Mouse (Mus musculus) hindbrain, embryonic 16.5 days (tissue): ENCODE measurements around the gene Gramd1b. TPM values are rescaled to one million over a fixed set of nuclear protein-coding genes. Genes with fewer than 3 reads are reported as not detected.
A peak's percentile ranks its signal among the peaks of the same experiment; 100 is the strongest.

Experiments
- ATAC-seq: fragments of 200-750 bp; cut with Nextera tagmentation; 2 replicates; pipeline ENCODE4 v1.8.0; 2017; ENCODE audit warnings: moderate TSS enrichment, moderate library complexity
- H3K27ac ChIP-seq: fragments of 300-500 bp; sonication (generic); 2 replicates; pipeline ENCODE4 v1.5.1; 2014; ENCODE audit warnings: low read depth, mild to moderate bottlenecking, control low read depth, low read length, moderate library complexity
- H3K27me3 ChIP-seq: fragments of 300-500 bp; sonication (generic); replicated peaks from 2 replicates; pipeline ENCODE4 v1.6.1; 2014; ENCODE audit warnings: low read length; ENCODE audit not compliant: control insufficient read depth, insufficient read depth
- H3K36me3 ChIP-seq: fragments of 300-500 bp; sonication (generic); 2 replicates; pipeline ENCODE4 v1.6.1; 2014; ENCODE audit warnings: mild to moderate bottlenecking, low read length, moderate library complexity, mixed read lengths; ENCODE audit not compliant: control insufficient read depth, insufficient read depth
- H3K4me1 ChIP-seq: fragments of 300-500 bp; sonication (generic); 2 replicates; pipeline ENCODE4 v1.6.1; 2014; ENCODE audit warnings: low read depth, low read length; ENCODE audit not compliant: control insufficient read depth, insufficient read depth
- H3K4me2 ChIP-seq: fragments of 300-500 bp; sonication (generic); 2 replicates; pipeline ENCODE4 v1.6.1; 2014; ENCODE audit warnings: mild to moderate bottlenecking, low read length, control low read depth, moderate library complexity
- H3K4me3 ChIP-seq: fragments of 300-500 bp; sonication (generic); 2 replicates; pipeline ENCODE4 v1.5.1; 2014; ENCODE audit warnings: mild to moderate bottlenecking, low read length, control low read depth, moderate library complexity
- H3K9ac ChIP-seq: fragments of 300-500 bp; sonication (generic); 2 replicates; pipeline ENCODE4 v1.6.1; 2014; ENCODE audit warnings: low read depth, mild to moderate bottlenecking, control low read depth, low read length, moderate library complexity
- H3K9me3 ChIP-seq: fragments of 300-500 bp; sonication (generic); 2 replicates; pipeline ENCODE4 v1.6.1; 2014; ENCODE audit warnings: mild to moderate bottlenecking, low read length, moderate library complexity; ENCODE audit not compliant: control insufficient read depth
- WGBS: fragments of 180-500 bp; shearing (Covaris S2); extraction: QIAGEN DNeasy Blood & Tissue Kit; methylation state at CpG from one replicate; pipeline ENCODE4 v1.1.7; 2014; 5-methylcytosine and 5-hydroxymethylcytosine counted together
- polyA plus RNA-seq: library from polyadenylated mRNA; unstranded; fragments of >200 nt; fragmentation: Nextera tagmentation; extraction: Ambion mirVana; gene quantifications from 2 replicates; pipeline ENCODE4 v1.2.1, GENCODE M21; 2015

Gramd1b gene
- polyA plus RNA-seq, 1 experiment from 2014 or later, result 18.5 TPM

DNA sequence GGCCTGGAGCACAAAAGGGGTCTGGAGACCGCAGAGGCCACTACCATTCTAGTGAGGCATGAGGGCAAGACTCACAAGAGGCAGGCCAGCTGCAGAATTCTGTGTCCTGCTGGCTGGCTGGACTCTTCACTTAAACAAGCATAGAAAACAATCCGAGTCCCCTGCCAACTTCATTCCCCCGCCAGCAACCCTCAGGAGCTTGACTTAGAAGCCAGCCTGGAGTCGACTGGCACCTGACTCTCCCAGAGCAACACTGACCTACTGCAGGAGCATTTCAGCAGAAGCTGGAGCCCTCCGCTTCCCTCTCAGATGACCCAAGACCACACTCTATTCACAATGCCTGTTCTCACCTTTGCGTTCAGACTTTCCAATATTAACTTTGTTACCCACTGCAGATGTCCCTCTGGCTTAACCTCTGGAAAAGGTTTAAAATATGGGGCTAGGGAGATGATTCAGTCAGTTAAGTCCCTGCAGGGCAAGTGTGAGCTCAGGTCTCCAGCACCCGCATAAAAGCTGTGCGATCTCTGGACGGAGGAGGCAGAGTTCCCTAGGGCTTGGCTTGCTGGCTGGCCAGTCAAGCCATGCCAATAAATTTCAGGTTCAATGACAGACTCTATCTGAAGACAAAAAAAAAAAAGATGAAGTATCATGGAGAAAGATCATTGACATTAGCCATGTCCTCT lies 104.8 kb downstream of the Gramd1b start:
- WGBS, result 79% methylated on average over 9 of the region's 9 CpGs
- Histone ChIP-seq H3K4me1 (no peaks in the 10 kb centered on the region), H3K27ac (no peak overlapping the region), H3K27me3 (no peaks in the 10 kb centered on the region), H3K9me3 (no peaks in the 10 kb centered on the region), H3K36me3 (no peaks in the 10 kb centered on the region), H3K4me2 (no peak overlapping the region), H3K4me3 (no peak overlapping the region), H3K9ac (no peak overlapping the region)
- no peak for ATAC-seq

DNA sequence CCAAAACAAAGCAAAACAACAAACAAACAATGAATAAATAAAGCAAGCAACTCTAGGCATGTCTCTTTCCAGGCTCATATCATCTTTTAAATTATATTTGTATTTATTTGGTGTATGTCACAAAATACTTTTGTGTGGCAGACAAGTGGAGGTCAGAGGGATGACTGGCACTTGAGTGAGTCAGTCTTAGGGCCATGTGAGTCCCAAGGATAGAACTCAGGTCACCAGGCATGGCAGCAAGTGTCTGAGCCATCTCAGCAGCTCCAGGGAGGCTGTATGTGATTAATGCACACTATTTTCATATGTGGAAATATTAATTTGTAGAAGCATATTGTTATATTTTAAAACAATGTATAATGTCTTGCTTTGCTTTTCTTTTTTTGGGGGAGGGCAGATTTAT lies 106.3 kb downstream of the Gramd1b start:
- no peaks in the 10 kb centered on the region for H3K4me1 ChIP-seq

GRCm38 (mm10) chr9:40423427-40423867 lies 107.7 kb downstream of the Gramd1b start:
- 85% methylated on average over 6 of the region's 6 CpGs for WGBS
- ATAC-seq, result no peak
- Histone ChIP-seq H3K4me2 (no peak overlapping the region), H3K27ac (no peak overlapping the region), H3K4me3 (no peak overlapping the region), H3K36me3 (no peaks in the 10 kb centered on the region), H3K9ac (no peak overlapping the region), H3K9me3 (no peaks in the 10 kb centered on the region), H3K27me3 (no peaks in the 10 kb centered on the region), H3K4me1 (no peaks in the 10 kb centered on the region)

More for the DNA sequence above, 106.3 kb downstream of the Gramd1b start:
- no peak overlapping the region for H3K4me3 ChIP-seq
- no peaks in the 10 kb centered on the region for H3K36me3 ChIP-seq
- no peak overlapping the region for H3K27ac ChIP-seq
- ATAC-seq, result no peak
- H3K9ac ChIP-seq, result no peak overlapping the region
- no peak overlapping the region for H3K4me2 ChIP-seq
- no peaks in the 10 kb centered on the region for H3K27me3 ChIP-seq
- no peaks in the 10 kb centered on the region for H3K9me3 ChIP-seq

DNA sequence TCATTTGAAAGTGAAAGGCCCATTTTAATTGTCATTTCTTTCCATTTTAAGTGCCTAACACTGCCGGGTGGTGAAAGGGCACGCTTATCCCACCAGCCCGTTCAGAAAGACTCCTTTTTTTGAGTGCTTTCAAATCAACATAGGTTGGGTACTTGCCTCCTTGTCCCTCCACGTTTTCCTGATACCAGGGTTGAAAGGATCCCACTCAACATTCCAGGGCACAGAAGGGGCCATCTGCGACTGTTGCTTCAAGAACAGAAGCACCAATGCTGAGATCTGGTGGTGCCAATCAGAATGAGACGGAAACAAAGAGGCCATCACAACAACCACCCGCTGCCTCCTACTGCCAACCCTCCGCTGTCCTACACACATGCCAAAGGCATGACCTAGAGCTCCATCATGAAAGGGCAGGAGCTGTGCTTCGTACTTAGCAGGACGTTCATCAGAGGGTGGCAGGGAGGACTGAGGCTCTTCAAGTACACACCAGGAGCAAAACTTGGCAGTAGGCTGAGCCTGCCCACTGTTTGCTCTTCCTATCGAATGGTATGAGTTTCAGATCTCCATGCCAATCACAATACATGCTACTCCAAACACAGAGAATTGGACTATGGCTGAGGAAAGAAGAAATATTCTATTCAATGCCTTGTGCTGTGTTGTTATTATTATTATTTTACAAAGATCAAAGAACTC lies 108.7 kb downstream of the Gramd1b start:
- no peaks in the 10 kb centered on the region for H3K4me1 ChIP-seq
- H3K9ac ChIP-seq, result no peak overlapping the region
- H3K4me2 ChIP-seq, result no peak overlapping the region
- no peak overlapping the region for H3K4me3 ChIP-seq
- no peak overlapping the region for H3K27ac ChIP-seq
- 85% methylated on average over 11 of the region's 11 CpGs for WGBS
- ATAC-seq, result no peak
- no peaks in the 10 kb centered on the region for H3K9me3 ChIP-seq
- H3K27me3 ChIP-seq, result no peaks in the 10 kb centered on the region
- H3K36me3 ChIP-seq, result no peaks in the 10 kb centered on the region

- H3K9ac ChIP-seq, result no peak overlapping the region
- H3K4me3 ChIP-seq, result no peak overlapping the region
- no peaks in the 10 kb centered on the region for H3K36me3 ChIP-seq
- WGBS, result 89% methylated on average over 15 of the region's 15 CpGs
- no peaks in the 10 kb centered on the region for H3K9me3 ChIP-seq
- H3K4me1 ChIP-seq, result no peaks in the 10 kb centered on the region
- H3K27me3 ChIP-seq, result no peaks in the 10 kb centered on the region
- no peak for ATAC-seq
- H3K27ac ChIP-seq, result no peak overlapping the region
- H3K4me2 ChIP-seq, result no peak overlapping the region
These were observed 110.4 kb downstream of the Gramd1b start for GRCm38 (mm10) chr9:40420652-40421335.

DNA sequence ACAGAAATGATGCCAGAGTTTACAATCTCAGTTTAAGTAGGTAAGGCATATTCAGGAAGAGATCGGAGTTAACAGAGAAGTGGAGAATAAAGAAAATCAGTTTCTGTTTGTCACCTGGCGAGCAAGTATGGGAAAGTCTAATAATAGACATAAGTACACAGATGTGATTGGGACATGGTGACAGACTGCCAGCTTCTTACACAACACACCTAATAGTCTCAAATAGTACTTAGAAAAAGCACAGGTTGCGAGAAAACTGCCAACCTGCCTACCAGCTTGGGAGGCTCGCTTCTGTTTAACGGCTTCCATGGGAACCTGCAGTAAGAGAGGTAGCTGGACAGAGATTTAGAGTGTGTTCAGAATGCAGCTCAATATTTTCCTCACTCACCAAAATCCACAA lies 112.4 kb downstream of the Gramd1b start:
- Histone ChIP-seq H3K27ac (no peak overlapping the region), H3K4me1 (peaks cover 3% of the 10 kb centered on the region; the same call in 1 of the 2 replicates), H3K9me3 (no peaks in the 10 kb centered on the region), H3K9ac (no peak overlapping the region), H3K4me2 (no peak overlapping the region), H3K4me3 (no peak overlapping the region), H3K27me3 (no peaks in the 10 kb centered on the region), H3K36me3 (no peaks in the 10 kb centered on the region)
- WGBS, result 93% methylated on average over 5 of the region's 5 CpGs
- no peak for ATAC-seq

GRCm38 (mm10) chr9:40416150-40416549 lies 115.0 kb downstream of the Gramd1b start:
- Histone ChIP-seq H3K36me3 (no peaks in the 10 kb centered on the region), H3K27ac (no peak overlapping the region), H3K9ac (no peak overlapping the region), H3K27me3 (no peaks in the 10 kb centered on the region), H3K4me2 (no peak overlapping the region), H3K4me3 (no peak overlapping the region), H3K9me3 (no peaks in the 10 kb centered on the region), H3K4me1 (peaks cover 3% of the 10 kb centered on the region; the same call in 1 of the 2 replicates)
- 84% methylated on average over 7 of the region's 7 CpGs for WGBS
- ATAC-seq, result no peak

DNA sequence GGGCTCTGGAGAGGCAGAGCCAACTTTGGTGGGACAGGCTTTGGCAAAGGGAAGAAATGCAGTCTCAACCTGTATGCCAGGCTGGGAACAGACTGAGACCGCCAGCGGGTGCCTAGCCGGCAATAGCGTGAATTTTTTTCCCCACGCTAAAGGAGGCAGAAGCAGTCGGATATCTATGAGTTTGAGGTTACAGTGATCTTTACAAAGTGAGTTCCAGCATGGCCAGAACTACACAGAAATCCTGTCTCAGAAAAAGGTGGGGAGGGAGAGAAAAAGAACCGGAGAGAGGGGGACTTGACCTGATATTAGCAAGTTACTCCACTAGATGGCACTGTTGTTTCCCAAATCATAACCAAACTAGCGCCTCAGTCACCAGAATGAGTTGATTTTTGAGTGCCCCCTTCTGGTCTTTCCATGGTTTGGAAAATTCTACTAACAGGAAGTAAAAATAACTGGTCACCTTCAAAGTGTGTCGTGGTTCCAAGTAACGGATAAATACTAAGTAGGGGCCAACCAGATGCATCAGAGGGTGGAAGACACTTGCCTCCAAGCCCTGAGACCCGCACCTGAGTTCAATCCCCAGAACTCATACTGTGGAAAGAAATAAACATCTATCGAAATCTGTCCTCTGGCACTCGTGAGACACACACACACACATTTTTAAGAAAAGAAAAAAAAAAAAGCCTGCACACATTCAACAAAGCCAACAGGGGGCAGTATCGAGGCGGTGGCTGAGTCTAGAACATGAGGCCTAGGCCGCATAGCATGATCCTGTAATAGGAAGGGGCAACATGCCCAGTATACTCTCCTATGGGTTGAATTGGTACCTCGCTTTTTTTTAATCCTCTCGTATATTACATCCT lies 116.0 kb downstream of the Gramd1b start:
- Histone ChIP-seq H3K9ac (peak overlapping the region; percentile 70), H3K4me1 (peaks cover 3% of the 10 kb centered on the region; the same call in 1 of the 2 replicates), H3K9me3 (no peaks in the 10 kb centered on the region), H3K36me3 (no peaks in the 10 kb centered on the region), H3K27ac (peak overlapping the region; percentile 71), H3K4me2 (peak overlapping the region; percentile 92), H3K27me3 (no peaks in the 10 kb centered on the region), H3K4me3 (peak overlapping the region; percentile 53)
- peak; percentile 65 for ATAC-seq
- WGBS, result 30% methylated on average over 18 of the region's 18 CpGs
